Mouse (Mus musculus): Measurements from ENCODE around the gene Tmem230. TPM values are rescaled to one million over a fixed set of nuclear protein-coding genes. Genes with fewer than 3 reads are reported as not detected.

Tmem230 gene
- total RNA-seq, 1 experiment from 2014 or later = 46.4 TPM

DNA sequence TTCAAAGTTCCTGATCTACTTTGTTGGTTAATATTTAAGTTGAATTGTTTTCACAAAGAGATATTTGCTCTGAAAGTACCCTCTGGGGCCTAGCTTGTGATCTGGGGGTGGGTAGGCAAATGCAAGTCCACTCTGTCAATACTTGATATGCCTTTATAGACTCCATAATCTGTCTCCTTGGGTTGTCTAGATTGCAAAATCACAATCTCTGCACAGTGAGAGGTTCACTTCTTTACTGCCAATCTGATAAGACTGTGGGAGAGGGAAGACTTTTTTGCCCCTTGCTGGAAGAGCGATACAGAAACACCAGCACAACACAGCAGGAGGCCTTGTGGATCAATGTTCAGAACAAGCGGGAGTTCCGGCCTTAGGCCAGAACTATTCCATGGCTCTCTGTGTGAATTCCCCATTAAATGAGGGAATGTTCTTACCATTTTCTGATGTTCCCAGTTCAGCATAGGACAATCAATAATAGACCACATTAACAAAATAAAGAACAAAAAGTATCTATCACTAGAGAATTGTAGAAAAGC lies 15.1 kb downstream of the Tmem230 start:
- no peak for DNase-seq

GRCm38 (mm10) chr2:132224359-132224758 lies 23.2 kb downstream of the Tmem230 start:
- no peak for DNase-seq

- DNase-seq = peak; percentile 7
Measured at GRCm38 (mm10) chr2:132221611-132222073, 26.0 kb downstream of the Tmem230 start.

DNA sequence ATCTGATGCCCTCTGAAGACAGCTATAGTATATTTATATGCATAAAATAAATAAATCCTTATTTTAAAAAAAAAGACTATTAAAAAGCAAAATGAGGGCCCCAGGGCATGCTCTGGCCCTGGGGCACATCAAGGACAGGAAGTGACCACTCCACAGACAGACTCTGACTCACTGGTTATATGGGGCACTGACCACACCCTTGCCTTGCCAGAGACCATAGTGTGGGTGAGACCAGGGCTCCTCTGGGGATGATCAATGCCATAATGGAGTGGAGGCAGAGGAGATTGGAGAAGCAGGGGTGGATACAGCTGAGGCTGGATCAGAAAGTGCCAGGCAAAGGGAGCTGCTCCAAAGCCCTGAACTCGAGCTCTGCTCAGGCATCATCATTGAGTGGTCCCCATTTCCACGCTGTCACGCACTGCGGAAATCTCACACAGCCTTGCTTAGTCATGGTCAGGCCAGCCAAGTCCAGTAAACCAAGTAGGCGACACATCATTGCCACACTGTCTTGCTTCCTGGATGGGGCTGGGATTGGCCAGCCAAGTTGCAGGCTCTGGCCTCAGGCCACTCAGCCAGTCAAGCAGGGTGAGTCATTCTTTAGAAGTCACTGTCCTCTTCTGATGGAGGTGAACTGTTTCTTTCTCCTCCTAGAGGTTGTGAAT lies 35.5 kb downstream of the Tmem230 start:
- peak; percentile 73 for DNase-seq

DNA sequence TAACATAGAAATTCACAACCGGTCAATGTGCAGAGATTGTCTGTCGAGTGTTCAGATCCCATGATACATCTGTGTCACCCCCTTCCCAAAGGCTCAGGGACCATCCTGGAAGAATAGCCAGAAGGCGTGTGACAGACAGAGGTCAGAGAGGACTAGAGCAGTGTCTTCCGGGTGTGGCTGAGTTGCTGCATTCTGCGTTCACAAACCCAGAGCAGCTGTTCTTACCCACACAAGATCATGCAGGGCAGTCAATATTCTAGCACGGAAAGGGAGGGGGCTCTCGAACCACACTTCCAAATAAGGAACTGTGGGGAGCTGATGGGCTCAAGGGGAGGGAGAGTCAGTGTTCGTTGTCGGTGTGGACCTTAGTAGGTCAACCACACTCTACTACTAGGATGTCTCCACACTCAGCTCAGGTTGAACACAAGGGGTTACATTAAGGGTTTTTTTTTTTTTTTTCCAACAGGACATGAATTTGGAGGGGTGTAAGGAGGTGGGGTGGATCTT lies 36.7 kb downstream of the Tmem230 start:
- DNase-seq = no peak

DNA sequence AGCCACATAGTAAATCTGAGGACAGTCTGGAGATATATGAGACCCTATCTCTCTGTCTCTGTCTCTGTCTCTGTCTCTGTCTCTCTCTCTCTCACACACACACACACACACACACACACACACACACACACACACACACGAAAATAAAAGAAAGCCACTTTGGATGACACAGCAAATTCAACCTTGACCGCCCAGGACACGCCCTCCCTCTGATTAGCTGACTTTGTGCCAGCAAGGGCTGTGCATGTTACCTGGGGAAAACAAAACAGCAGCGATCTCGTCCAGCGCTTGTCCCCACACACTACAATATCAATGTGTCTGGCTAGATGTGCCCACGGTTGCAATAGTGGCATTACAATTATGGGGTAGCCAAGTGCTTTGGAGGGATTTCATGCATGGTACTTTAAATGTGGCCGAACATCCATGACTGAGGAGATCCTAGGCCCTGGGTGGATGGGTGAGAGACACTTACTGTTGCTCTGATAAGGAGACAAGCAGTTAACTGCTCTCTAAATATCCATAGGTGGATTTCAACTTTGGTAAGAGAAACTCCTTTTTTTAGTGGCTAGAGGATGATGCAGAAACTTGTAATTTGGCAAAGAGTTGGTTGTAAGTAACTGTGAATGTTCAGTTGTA lies 39.2 kb downstream of the Tmem230 start:
- peak; percentile 50 for DNase-seq

DNA sequence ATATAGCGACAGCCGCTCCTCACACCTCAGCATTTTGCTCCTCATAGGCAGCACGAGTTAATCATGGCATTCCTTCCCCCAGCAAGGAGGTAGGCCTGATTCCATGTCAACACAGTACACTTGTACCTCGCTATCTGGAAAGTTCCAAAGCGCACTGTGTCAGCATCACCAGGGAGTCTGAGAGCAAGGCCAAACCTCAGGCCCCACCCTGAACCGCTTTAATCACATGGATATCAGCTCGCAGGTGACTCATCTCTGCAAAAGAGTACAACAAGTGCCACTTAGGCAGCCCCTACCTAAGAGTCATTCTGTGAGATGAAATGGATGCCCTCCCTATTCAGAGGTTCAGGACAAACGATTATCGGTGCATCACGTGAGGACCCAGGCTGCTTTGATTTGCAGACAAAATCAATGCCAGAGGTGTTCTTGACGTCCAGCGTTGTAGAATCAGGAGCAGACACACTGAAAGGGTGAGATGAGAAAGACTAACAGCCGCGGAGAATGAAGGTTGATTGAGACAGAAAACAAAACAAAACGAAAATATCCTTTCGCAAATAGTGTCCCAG lies 41.2 kb downstream of the Tmem230 start:
- DNase-seq = peak; percentile 17

DNA sequence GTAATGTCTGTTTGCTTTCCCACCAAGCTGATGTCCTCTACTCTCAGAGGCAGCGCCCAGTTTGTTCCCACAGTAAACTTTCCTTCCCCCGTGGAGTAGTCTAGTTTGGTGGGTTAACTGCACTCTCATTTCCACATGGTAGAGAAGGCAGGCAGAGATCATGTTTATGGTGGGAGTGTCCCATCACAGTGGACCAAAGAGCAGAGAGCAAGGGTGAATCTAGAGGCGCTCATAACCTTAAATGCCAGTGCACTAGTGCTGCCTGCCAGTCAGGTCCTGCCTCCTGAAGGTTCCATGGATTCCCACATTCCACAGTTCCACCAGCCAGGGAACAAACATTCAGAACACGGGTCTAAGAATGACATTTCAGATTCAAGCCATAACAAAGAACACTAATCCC lies 42.1 kb downstream of the Tmem230 start:
- DNase-seq = no peak

GRCm38 (mm10) chr2:132203773-132204172 lies 43.8 kb downstream of the Tmem230 start:
- DNase-seq = peak; percentile 47

DNA sequence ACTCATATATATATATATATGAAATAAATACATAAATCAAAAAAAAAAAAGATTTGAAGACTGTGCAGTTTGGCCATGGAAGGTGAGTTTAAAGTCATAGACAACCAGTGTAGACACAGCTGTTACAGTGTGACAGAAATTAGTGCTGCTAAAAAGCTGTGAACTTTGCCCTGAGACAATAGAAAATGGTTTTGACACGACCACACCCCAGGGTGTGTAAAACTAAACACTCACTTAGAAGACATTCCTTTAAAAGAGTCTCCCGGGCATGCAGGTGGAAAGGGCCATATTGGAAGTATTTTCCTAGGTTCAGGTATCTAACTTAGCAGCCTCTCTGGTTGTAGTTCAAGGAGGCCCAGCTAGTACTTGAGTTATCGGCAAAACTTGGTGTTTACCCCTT lies 44.4 kb downstream of the Tmem230 start:
- no peak for DNase-seq

- DNase-seq = no peak
Measured at GRCm38 (mm10) chr2:132198017-132198933, 49.3 kb downstream of the Tmem230 start.

- DNase-seq = no peak
Measured at GRCm38 (mm10) chr2:132195602-132196001, 52.0 kb downstream of the Tmem230 start.

- no peak for DNase-seq
Measured at GRCm38 (mm10) chr2:132190602-132191161, 56.9 kb downstream of the Tmem230 start.

Other genes starting within 250 kb of the Tmem230 start
- 4.8 and 5.6 TPM in 2 replicates for gene Rassf2, start 217.5 kb downstream of the Tmem230 start, total RNA-seq (2021)
- gene Slc23a2, start 102.7 kb downstream of the Tmem230 start, total RNA-seq (2021) = 61.4 and 68.0 TPM in 2 replicates
- 92.6 and 103 TPM in 2 replicates for gene Pcna, start 5.5 kb upstream of the Tmem230 start, total RNA-seq (2021)
- gene Cds2, start 15.3 kb upstream of the Tmem230 start, total RNA-seq (2021) = 70.5 and 91.0 TPM in 2 replicates
- gene Prokr2, start 137.6 kb upstream of the Tmem230 start, total RNA-seq (2021) = not detected in 2 replicates